Mouse (Mus musculus) lung, embryonic 14.5 days (tissue): ENCODE results near the gene Dnaaf1. TPM values are rescaled to one million over a fixed set of nuclear protein-coding genes. Genes with fewer than 3 reads are reported as not detected.

Experiments used
- ATAC-seq: fragments of 200-750 bp; cut with Nextera tagmentation; 2 replicates; pipeline ENCODE4 v1.8.0; 2017; ENCODE audit warnings: mild to moderate bottlenecking, moderate TSS enrichment, moderate library complexity; ENCODE audit not compliant: insufficient read depth
- DNase-seq: peaks from one replicate; pipeline ENCODE4 v3.0.0-alpha.2; 2015
- H3K27ac ChIP-seq: fragments of 300-500 bp; sonication (generic); 2 replicates; pipeline ENCODE4 v1.5.1; 2014; ENCODE audit warnings: low read depth, mild to moderate bottlenecking, moderate library complexity
- H3K27me3 ChIP-seq: fragments of 300-500 bp; sonication (generic); 2 replicates; pipeline ENCODE4 v1.6.1; 2014; ENCODE audit warnings: low read length, control low read depth; ENCODE audit not compliant: insufficient read depth
- H3K36me3 ChIP-seq: fragments of 300-500 bp; sonication (generic); 2 replicates; pipeline ENCODE4 v1.6.1; 2014; ENCODE audit warnings: control low read depth; ENCODE audit not compliant: insufficient read depth
- H3K4me1 ChIP-seq: fragments of 300-500 bp; sonication (generic); 2 replicates; pipeline ENCODE4 v1.6.1; 2014; ENCODE audit warnings: antibody characterized with exemption, control low read depth; ENCODE audit not compliant: insufficient read depth
- H3K4me2 ChIP-seq: fragments of 300-500 bp; sonication (generic); 2 replicates; pipeline ENCODE4 v1.6.1; 2014; ENCODE audit warnings: mild to moderate bottlenecking
- H3K4me3 ChIP-seq: fragments of 300-500 bp; sonication (generic); 2 replicates; pipeline ENCODE4 v1.5.1; 2014; ENCODE audit warnings: low read depth, low read length
- H3K9ac ChIP-seq: fragments of 300-500 bp; sonication (generic); 2 replicates; pipeline ENCODE4 v1.6.1; 2014
- H3K9me3 ChIP-seq: fragments of 300-500 bp; sonication (generic); 2 replicates; pipeline ENCODE4 v1.6.1; 2016; ENCODE audit warnings: low read depth, low read length, control low read depth
- CTCF ChIP-seq: IDR thresholded peaks from 2 replicates; pipeline ENCODE4 v1.5.1; 2016; ENCODE audit warnings: antibody characterized with exemption, low read depth
- WGBS: fragments of 180-500 bp; shearing (Covaris S2); extraction: QIAGEN DNeasy Blood & Tissue Kit; methylation state at CpG from one replicate; pipeline ENCODE4 v1.1.7; 2014; 5-methylcytosine and 5-hydroxymethylcytosine counted together
- polyA plus RNA-seq: library from polyadenylated mRNA; unstranded; fragments of >200 nt; fragmentation: Nextera tagmentation; extraction: Ambion mirVana; gene quantifications from 2 replicates; pipeline ENCODE4 v1.2.1, GENCODE M21; 2014

Dnaaf1 gene
- polyA plus RNA-seq, 1 experiment from 2014 or later, result not detected

DNA sequence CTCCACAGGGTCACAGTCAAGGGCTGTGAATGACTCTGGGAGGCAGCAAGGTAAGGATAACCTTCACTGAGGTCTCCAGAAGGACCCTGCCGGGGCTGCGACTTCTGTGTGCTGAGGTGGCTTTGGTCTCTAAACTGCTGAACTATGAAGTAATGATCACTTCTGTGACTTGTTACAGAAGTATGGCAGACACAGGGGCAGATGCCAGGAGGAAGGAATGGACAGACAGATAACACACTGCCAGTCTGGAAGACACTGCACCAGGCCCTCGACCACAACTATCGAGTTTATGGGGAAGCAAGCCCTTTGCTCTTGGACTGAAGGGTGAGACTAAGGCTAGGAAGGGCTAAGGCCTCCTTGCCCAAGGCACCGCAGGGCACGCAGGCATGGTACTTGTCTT, 3.9 kb upstream of the Dnaaf1 start:
- H3K27me3 ChIP-seq, result peaks cover 11% of the 10 kb centered on the region
- no peak overlapping the region for H3K9ac ChIP-seq
- no peak overlapping the region for H3K27ac ChIP-seq
- H3K36me3 ChIP-seq, result peaks cover 5% of the 10 kb centered on the region; the same call in 1 of the 2 replicates
- DNase-seq (no peak), ATAC-seq (no peak)
- H3K4me1 ChIP-seq, result no peaks in the 10 kb centered on the region
- H3K9me3 ChIP-seq, result no peaks in the 10 kb centered on the region
- no peak overlapping the region for H3K4me2 ChIP-seq
- 83% methylated on average over 6 of the region's 6 CpGs for WGBS
- TF ChIP-seq CTCF, result no peak
- H3K4me3 ChIP-seq, result no peak overlapping the region

- Histone ChIP-seq H3K27ac (no peak overlapping the region), H3K9me3 (no peaks in the 10 kb centered on the region), H3K9ac (no peak overlapping the region), H3K27me3 (peaks cover 20% of the 10 kb centered on the region), H3K4me2 (no peak overlapping the region), H3K4me3 (no peak overlapping the region), H3K36me3 (no peaks in the 10 kb centered on the region), H3K4me1 (no peaks in the 10 kb centered on the region)
- TF ChIP-seq CTCF, result no peak
- DNase-seq, result no peak
- ATAC-seq, result no peak
- 60% methylated on average over 4 of the region's 4 CpGs for WGBS
These were observed 2.6 kb upstream of the Dnaaf1 start for GRCm38 (mm10) chr8:119572411-119572810.

DNA sequence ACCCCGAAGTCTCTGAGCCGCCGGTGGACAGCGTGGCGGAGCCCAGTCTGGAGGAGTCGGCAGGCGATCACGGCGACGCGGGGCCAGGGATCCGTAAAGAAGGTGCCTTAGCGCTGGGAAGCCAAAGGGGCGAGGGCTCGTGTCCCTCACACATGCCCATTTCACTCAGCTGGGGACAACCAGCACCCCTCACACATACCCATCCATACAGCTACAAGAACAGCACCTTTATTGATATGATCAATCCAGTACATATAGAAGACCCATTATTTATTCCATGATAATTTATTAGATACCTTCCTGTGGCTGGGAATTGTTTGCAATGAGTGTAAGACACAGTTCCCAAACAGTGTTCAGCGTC, 311 bp downstream of the Dnaaf1 start:
- Histone ChIP-seq H3K4me2 (peak overlapping the region; percentile 67), H3K27ac (no peak overlapping the region), H3K36me3 (no peaks in the 10 kb centered on the region), H3K4me1 (no peaks in the 10 kb centered on the region), H3K9me3 (no peaks in the 10 kb centered on the region), H3K27me3 (peaks cover 20% of the 10 kb centered on the region), H3K9ac (peak overlapping the region; percentile 55), H3K4me3 (peak overlapping the region; percentile 64)
- DNase-seq (no peak), ATAC-seq (no peak)
- TF ChIP-seq CTCF, result no peak
- under 1% methylated on average over 16 of the region's 16 CpGs for WGBS

DNA sequence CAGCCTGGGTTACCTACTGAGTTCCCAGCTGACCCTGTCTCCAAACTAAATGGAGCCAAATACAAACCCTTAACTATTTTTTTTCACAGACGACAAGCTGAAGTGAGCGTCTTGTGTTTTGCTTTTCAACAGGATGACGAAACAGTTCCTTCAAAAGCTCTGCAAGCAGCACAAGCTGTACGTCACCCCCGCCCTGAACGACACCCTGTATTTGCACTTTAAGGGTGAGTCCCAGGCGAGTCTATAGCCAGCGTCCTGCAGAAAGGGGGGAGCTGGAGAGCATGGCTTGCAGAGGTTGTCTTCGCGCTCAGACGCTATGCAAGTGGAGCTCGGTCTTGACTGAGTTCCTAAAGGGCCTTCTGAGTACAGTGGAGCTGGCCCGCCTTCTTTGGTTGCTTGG, 4.1 kb downstream of the Dnaaf1 start:
- H3K4me3 ChIP-seq, result no peak overlapping the region
- DNase-seq, result no peak

GRCm38 (mm10) chr8:119580441-119581161, 5.6 kb downstream of the Dnaaf1 start:
- no peak for DNase-seq
- 48% methylated on average over 5 of the region's 5 CpGs for WGBS
- ATAC-seq, result no peak
- H3K9ac ChIP-seq, result no peak overlapping the region
- no peaks in the 10 kb centered on the region for H3K4me1 ChIP-seq
- TF ChIP-seq CTCF, result no peak
- no peaks in the 10 kb centered on the region for H3K36me3 ChIP-seq
- no peak overlapping the region for H3K4me2 ChIP-seq
- H3K27me3 ChIP-seq, result peaks cover 14% of the 10 kb centered on the region
- no peak overlapping the region for H3K4me3 ChIP-seq
- no peaks in the 10 kb centered on the region for H3K9me3 ChIP-seq
- H3K27ac ChIP-seq, result no peak overlapping the region

More for the DNA sequence above, 4.1 kb downstream of the Dnaaf1 start:
- Histone ChIP-seq H3K36me3 (no peaks in the 10 kb centered on the region), H3K4me2 (no peak overlapping the region), H3K27me3 (peaks cover 15% of the 10 kb centered on the region), H3K27ac (no peak overlapping the region), H3K9me3 (no peaks in the 10 kb centered on the region), H3K9ac (no peak overlapping the region), H3K4me1 (no peaks in the 10 kb centered on the region)
- no peak for ATAC-seq
- WGBS, result 25% methylated on average over 13 of the region's 13 CpGs
- TF ChIP-seq CTCF, result no peak

- Histone ChIP-seq H3K36me3 (no peaks in the 10 kb centered on the region), H3K27me3 (no peaks in the 10 kb centered on the region), H3K27ac (no peak overlapping the region), H3K4me3 (peak overlapping the region; percentile 37), H3K4me2 (peak overlapping the region; percentile 63), H3K9ac (peak overlapping the region; percentile 46), H3K9me3 (no peaks in the 10 kb centered on the region), H3K4me1 (no peaks in the 10 kb centered on the region)
- WGBS, result 6% methylated on average over 22 of the region's 24 CpGs
- ATAC-seq (0 out of 2 replicates have a peak, but pooled peaks have one; percentile 24), DNase-seq (peak; percentile 25)
- no peak for TF ChIP-seq CTCF
These were observed 10.9 kb downstream of the Dnaaf1 start for GRCm38 (mm10) chr8:119585901-119586300.

DNA sequence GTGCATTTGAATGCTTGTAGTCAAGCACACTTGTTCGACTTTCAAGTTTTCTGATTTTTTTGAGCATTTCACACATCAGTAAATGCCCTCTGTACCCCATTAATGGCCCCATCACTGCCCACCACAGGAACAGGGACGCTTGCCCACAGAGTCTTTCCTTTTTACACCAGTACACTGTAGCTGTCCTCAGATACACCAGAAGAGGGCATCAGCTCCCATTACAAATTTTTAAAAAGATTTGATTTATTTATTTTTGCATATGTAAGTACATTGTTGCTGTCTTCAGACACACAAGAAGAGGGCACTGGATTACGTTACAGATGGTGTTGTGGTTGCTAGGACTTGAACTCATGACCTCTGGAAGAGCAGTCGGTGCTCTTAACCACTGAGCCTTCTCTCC, 13.3 kb downstream of the Dnaaf1 start:
- DNase-seq (no peak), ATAC-seq (no peak)
- WGBS, result 54% methylated on average over 4 of the region's 4 CpGs
- H3K4me1 ChIP-seq, result no peaks in the 10 kb centered on the region
- H3K9ac ChIP-seq, result no peak overlapping the region
- no peaks in the 10 kb centered on the region for H3K27me3 ChIP-seq
- H3K4me3 ChIP-seq, result no peak overlapping the region
- no peak overlapping the region for H3K27ac ChIP-seq
- no peak for TF ChIP-seq CTCF
- H3K4me2 ChIP-seq, result no peak overlapping the region
- no peaks in the 10 kb centered on the region for H3K9me3 ChIP-seq
- H3K36me3 ChIP-seq, result no peaks in the 10 kb centered on the region
